Mouse (Mus musculus) stomach, postnatal 0 days (tissue): Measurements from ENCODE around the gene Dgki. TPM values are rescaled to one million over a fixed set of nuclear protein-coding genes. Genes with fewer than 3 reads are reported as not detected.

Experiments used
- ATAC-seq: fragments of 200-750 bp; cut with Nextera tagmentation; 2 replicates; pipeline ENCODE4 v1.8.0; 2017; ENCODE audit not compliant: low FRiP score, low TSS enrichment
- DNase-seq: peaks from one replicate; pipeline ENCODE4 v3.0.0-alpha.2; 2016; ENCODE audit warnings: low spot score
- H3K27ac ChIP-seq: fragments of 300-500 bp; sonication (generic); replicated peaks from 2 replicates; pipeline ENCODE4 v1.5.1; 2014; ENCODE audit warnings: mild to moderate bottlenecking, control low read depth
- H3K27me3 ChIP-seq: fragments of 300-500 bp; sonication (generic); 2 replicates; pipeline ENCODE4 v1.6.1; 2014; ENCODE audit warnings: low read length; ENCODE audit not compliant: control insufficient read depth, insufficient read depth
- H3K36me3 ChIP-seq: fragments of 300-500 bp; sonication (generic); 2 replicates; pipeline ENCODE4 v1.6.1; 2014; ENCODE audit warnings: low read length, mixed read lengths; ENCODE audit not compliant: control insufficient read depth, insufficient read depth
- H3K4me1 ChIP-seq: fragments of 300-500 bp; sonication (generic); replicated peaks from 2 replicates; pipeline ENCODE4 v1.6.1; 2014; ENCODE audit warnings: antibody characterized with exemption; ENCODE audit not compliant: control insufficient read depth, insufficient read depth
- H3K4me2 ChIP-seq: fragments of 300-500 bp; sonication (generic); replicated peaks from 2 replicates; pipeline ENCODE4 v1.6.1; 2014; ENCODE audit warnings: low read depth, mild to moderate bottlenecking, control low read depth, moderate library complexity
- H3K4me3 ChIP-seq: fragments of 300-500 bp; sonication (generic); 2 replicates; pipeline ENCODE4 v1.5.1; 2014; ENCODE audit warnings: low read depth, low read length, control low read depth
- H3K9ac ChIP-seq: fragments of 300-500 bp; sonication (generic); 2 replicates; pipeline ENCODE4 v1.6.1; 2014; ENCODE audit warnings: mild to moderate bottlenecking, low read length, control low read depth, mixed read lengths
- H3K9me3 ChIP-seq: fragments of 300-500 bp; sonication (generic); 2 replicates; pipeline ENCODE4 v1.6.1; 2016; ENCODE audit warnings: low read length; ENCODE audit not compliant: control insufficient read depth
- CTCF ChIP-seq: IDR thresholded peaks from 2 replicates; pipeline ENCODE4 v1.5.1; 2016; ENCODE audit warnings: antibody characterized with exemption, low read depth, mild to moderate bottlenecking, moderate library complexity
- EP300 ChIP-seq: optimal IDR thresholded peaks from 2 replicates; pipeline ENCODE3; 2016; ENCODE audit warnings: antibody characterized with exemption
- WGBS: fragments of 180-500 bp; shearing (Covaris S2); extraction: QIAGEN DNeasy Blood & Tissue Kit; methylation state at CpG from one replicate; pipeline ENCODE4 v1.1.7; 2014; 5-methylcytosine and 5-hydroxymethylcytosine counted together
- polyA plus RNA-seq: library from polyadenylated mRNA; unstranded; fragments of >200 nt; fragmentation: Nextera tagmentation; extraction: Ambion mirVana; gene quantifications from 2 replicates; pipeline ENCODE4 v1.2.1, GENCODE M21; 2015

Dgki gene
- polyA plus RNA-seq, 1 experiment from 2014 or later, result 0.39 TPM

GRCm38 (mm10) chr6:37231148-37231547 lies 68.8 kb downstream of the Dgki start:
- TF ChIP-seq CTCF (no peak), EP300 (no peak)
- Histone ChIP-seq H3K4me2 (no peak overlapping the region), H3K27ac (no peak overlapping the region), H3K9me3 (no peaks in the 10 kb centered on the region), H3K27me3 (no peaks in the 10 kb centered on the region), H3K9ac (no peak overlapping the region), H3K4me3 (no peak overlapping the region), H3K4me1 (no peaks in the 10 kb centered on the region), H3K36me3 (no peaks in the 10 kb centered on the region)
- 61% methylated on average over 6 of the region's 6 CpGs for WGBS
- ATAC-seq (no peak), DNase-seq (no peak)

- no peaks in the 10 kb centered on the region for H3K9me3 ChIP-seq
- H3K27me3 ChIP-seq, result no peaks in the 10 kb centered on the region
- H3K4me1 ChIP-seq, result no peaks in the 10 kb centered on the region
- no peak overlapping the region for H3K27ac ChIP-seq
- DNase-seq (no peak), ATAC-seq (no peak)
- TF ChIP-seq CTCF (no peak), EP300 (no peak)
- 61% methylated on average over 7 of the region's 7 CpGs for WGBS
- H3K36me3 ChIP-seq, result no peaks in the 10 kb centered on the region
- no peak overlapping the region for H3K4me3 ChIP-seq
- no peak overlapping the region for H3K9ac ChIP-seq
- no peak overlapping the region for H3K4me2 ChIP-seq
Measured at GRCm38 (mm10) chr6:37222947-37223510, 77.0 kb downstream of the Dgki start.

DNA sequence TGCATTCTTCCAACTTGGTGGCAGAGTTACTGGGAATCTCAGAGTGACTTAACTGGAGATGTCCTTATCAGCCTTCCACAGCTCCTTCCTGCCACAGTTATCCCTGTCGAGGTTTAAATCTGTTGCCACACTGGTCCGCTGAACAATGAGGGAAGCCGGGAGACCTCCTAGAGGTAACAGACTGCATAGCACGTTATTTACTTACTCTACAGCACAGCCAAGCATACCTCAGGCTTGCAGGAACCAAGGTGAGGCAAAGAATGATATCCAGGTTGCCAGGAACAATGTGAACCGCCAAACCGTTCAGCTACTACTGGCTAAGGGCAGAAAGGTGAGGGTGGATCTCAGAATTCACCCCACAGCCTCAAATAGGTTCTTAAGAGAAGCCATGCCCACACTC lies 78.0 kb downstream of the Dgki start:
- H3K27ac ChIP-seq, result no peak overlapping the region
- H3K9me3 ChIP-seq, result no peaks in the 10 kb centered on the region
- DNase-seq (no peak), ATAC-seq (0 out of 2 replicates have a peak, but pooled peaks have one; percentile 42)
- TF ChIP-seq EP300 (no peak), CTCF (peak; percentile 48)
- H3K4me1 ChIP-seq, result no peaks in the 10 kb centered on the region
- H3K27me3 ChIP-seq, result no peaks in the 10 kb centered on the region
- 55% methylated on average over 6 of the region's 6 CpGs for WGBS
- no peaks in the 10 kb centered on the region for H3K36me3 ChIP-seq
- H3K4me3 ChIP-seq, result no peak overlapping the region
- H3K9ac ChIP-seq, result no peak overlapping the region
- H3K4me2 ChIP-seq, result no peak overlapping the region

DNA sequence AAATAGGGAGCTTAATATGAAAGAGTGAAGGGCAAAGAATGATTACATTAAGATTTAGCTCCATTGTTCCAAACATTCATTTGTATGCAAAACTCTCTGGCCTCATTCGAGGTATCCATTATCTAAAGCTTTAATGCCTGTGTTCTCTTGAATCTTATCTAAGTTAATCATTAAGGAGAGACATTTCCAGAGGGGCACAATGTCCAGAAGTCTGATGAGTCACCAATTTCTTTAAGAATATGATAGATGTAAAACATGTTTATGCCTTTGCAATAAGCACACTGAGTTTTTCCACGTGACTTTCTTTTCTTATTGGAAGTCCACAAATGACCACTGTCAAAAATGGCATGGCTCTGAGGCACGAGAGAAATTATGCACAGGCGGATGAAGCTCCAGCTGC lies 80.9 kb downstream of the Dgki start:
- WGBS, result 50% methylated on average over 4 of the region's 4 CpGs
- Histone ChIP-seq H3K4me3 (no peak overlapping the region), H3K27ac (no peak overlapping the region), H3K9ac (no peak overlapping the region), H3K4me2 (no peak overlapping the region), H3K36me3 (no peaks in the 10 kb centered on the region), H3K27me3 (no peaks in the 10 kb centered on the region), H3K9me3 (no peaks in the 10 kb centered on the region), H3K4me1 (no peaks in the 10 kb centered on the region)
- ATAC-seq (no peak), DNase-seq (no peak)
- TF ChIP-seq EP300 (no peak), CTCF (no peak)

DNA sequence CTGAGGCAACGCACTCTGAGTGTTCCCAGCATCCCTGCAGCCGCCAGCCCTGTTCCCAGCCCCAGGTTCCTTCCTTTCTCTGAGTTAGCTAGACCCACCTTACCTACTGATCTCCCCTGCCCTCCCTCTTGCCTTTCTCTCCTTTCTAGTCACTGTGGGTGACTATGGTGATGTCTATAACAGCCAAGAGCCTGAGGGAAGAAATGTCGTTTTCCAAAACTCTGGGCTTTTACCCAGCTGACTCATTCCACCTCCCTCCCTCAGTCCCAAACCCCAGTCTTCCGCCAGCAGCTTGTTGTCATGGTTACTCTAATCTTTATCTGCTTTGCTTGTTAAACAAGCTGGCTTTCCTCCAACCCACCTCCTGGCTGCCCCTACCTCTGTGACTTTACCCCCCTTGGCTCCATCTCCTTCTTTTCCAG lies 83.6 kb downstream of the Dgki start:
- Histone ChIP-seq H3K9ac (no peak overlapping the region), H3K4me3 (no peak overlapping the region), H3K27me3 (no peaks in the 10 kb centered on the region), H3K36me3 (no peaks in the 10 kb centered on the region), H3K4me2 (no peak overlapping the region), H3K27ac (no peak overlapping the region), H3K4me1 (no peaks in the 10 kb centered on the region), H3K9me3 (no peaks in the 10 kb centered on the region)
- peak; percentile 47; the same call in 1 of the 2 replicates for ATAC-seq
- 31% methylated on average over 4 of the region's 4 CpGs for WGBS
- peak; percentile 19 for DNase-seq
- TF ChIP-seq EP300 (no peak), CTCF (no peak)

DNA sequence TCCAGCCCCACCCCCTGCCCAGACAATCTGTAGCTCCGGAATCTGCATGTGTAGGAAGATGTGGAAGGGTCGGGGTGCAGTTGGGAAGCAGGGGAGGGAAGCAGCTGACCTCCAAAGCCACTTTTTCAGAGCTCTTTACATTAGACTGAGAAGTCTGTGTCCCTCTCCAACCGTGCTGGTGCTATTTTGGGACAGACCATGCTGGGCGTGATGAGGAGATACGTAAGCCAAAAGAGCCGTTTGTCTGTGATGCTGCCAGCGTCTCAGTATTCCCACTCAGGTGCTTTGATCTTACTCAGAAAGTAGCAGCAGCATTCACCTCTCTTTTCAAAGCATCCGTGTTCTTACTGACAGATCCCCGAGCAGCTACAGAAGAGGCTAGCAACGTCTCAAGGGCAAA lies 84.3 kb downstream of the Dgki start:
- H3K4me2 ChIP-seq, result no peak overlapping the region
- H3K4me1 ChIP-seq, result no peaks in the 10 kb centered on the region
- no peak overlapping the region for H3K4me3 ChIP-seq
- no peaks in the 10 kb centered on the region for H3K27me3 ChIP-seq
- ATAC-seq (no peak), DNase-seq (no peak)
- H3K27ac ChIP-seq, result peak overlapping the region; percentile 59
- TF ChIP-seq CTCF, result no peak
- no peak for TF ChIP-seq EP300
- H3K9me3 ChIP-seq, result no peaks in the 10 kb centered on the region
- H3K36me3 ChIP-seq, result no peaks in the 10 kb centered on the region
- no peak overlapping the region for H3K9ac ChIP-seq
- WGBS, result 34% methylated on average over 10 of the region's 10 CpGs
